Mouse (Mus musculus) forebrain, embryonic 11.5 days (tissue): ENCODE data around the gene AC170998.1. TPM values are rescaled to one million over a fixed set of nuclear protein-coding genes. Genes with fewer than 3 reads are reported as not detected.

ENCODE experiments used
- ATAC-seq: fragments of 200-750 bp; cut with Nextera tagmentation; replicated peaks from 2 replicates; pipeline ENCODE4 v1.8.0; 2017; ENCODE audit warnings: moderate TSS enrichment; ENCODE audit not compliant: low FRiP score
- DNase-seq: peaks from one replicate; pipeline ENCODE4 v3.0.0-alpha.2; 2017; ENCODE audit warnings: low spot score
- H3K27ac ChIP-seq: fragments of 300-500 bp; sonication (generic); 2 replicates; pipeline ENCODE4 v1.5.1; 2014; ENCODE audit warnings: low read depth, low read length
- H3K27me3 ChIP-seq: fragments of 300-500 bp; sonication (generic); 2 replicates; pipeline ENCODE4 v1.6.1; 2014; ENCODE audit warnings: mild to moderate bottlenecking, low read length, mixed read lengths; ENCODE audit not compliant: control insufficient read depth, insufficient read depth
- H3K36me3 ChIP-seq: fragments of 300-500 bp; sonication (generic); 2 replicates; pipeline ENCODE4 v1.6.1; 2014; ENCODE audit warnings: mild to moderate bottlenecking, low read length, moderate library complexity, mixed read lengths; ENCODE audit not compliant: control insufficient read depth, insufficient read depth
- H3K4me1 ChIP-seq: fragments of 300-500 bp; sonication (generic); replicated peaks from 2 replicates; pipeline ENCODE4 v1.6.1; 2014; ENCODE audit warnings: low read length, mixed read lengths; ENCODE audit not compliant: control insufficient read depth, insufficient read depth
- H3K4me2 ChIP-seq: fragments of 300-500 bp; sonication (generic); 2 replicates; pipeline ENCODE4 v1.6.1; 2014; ENCODE audit warnings: low read depth, mild to moderate bottlenecking, low read length, moderate library complexity, mixed read lengths; ENCODE audit not compliant: severe bottlenecking
- H3K4me3 ChIP-seq: fragments of 300-500 bp; sonication (generic); 2 replicates; pipeline ENCODE4 v1.5.1; 2014; ENCODE audit warnings: low read depth, low read length
- H3K9ac ChIP-seq: fragments of 300-500 bp; sonication (generic); 2 replicates; pipeline ENCODE4 v1.6.1; 2014; ENCODE audit warnings: low read length
- H3K9me3 ChIP-seq: fragments of 300-500 bp; sonication (generic); 2 replicates; pipeline ENCODE4 v1.6.1; 2016; ENCODE audit warnings: low read length, mixed read lengths; ENCODE audit not compliant: control insufficient read depth
- WGBS: fragments of 180-500 bp; shearing (Covaris S2); extraction: QIAGEN DNeasy Blood & Tissue Kit; methylation state at CpG from one replicate; pipeline ENCODE4 v1.1.7; 2014; 5-methylcytosine and 5-hydroxymethylcytosine counted together
- polyA plus RNA-seq: library from polyadenylated mRNA; unstranded; fragments of >200 nt; fragmentation: Nextera tagmentation; extraction: Ambion mirVana; gene quantifications from 2 replicates; pipeline ENCODE4 v1.2.1, GENCODE M21; 2014

AC170998.1 gene
- 2.9 and 3.0 TPM in 2 replicates for polyA plus RNA-seq

DNA sequence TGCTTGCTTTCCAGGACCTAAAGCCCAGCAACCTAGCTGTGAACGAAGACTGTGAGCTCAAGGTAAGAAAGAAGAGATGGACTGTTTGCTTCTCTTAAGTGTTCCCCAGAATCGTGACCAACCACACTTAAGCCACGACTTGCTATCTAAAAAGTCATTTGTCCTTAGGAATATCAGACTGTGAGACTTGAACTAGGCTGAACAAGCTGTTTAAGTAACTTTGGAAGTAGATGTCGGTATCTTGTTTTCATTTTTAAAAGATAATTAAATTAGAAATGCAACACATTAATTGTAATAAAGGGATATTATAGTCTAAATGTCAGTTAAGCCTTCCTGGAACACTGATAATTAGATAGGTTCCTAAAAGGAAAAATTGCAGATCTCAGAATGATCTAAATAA, at the start of gene AC170998.1:
Gene AC170998.1 (plus strand): TSS at position 301 of the 400 bp plus-strand sequence.
- no peaks in the 10 kb centered on the region for H3K9me3 ChIP-seq
- ATAC-seq (no peak), DNase-seq (no peak)
- no peak within 1 kb of the TSS for H3K4me2 ChIP-seq
- H3K36me3 ChIP-seq: peaks cover 3% of the 10 kb centered on the region; the same call in 1 of the 2 replicates
- H3K4me3 ChIP-seq: no peak within 1 kb of the TSS
- H3K27ac ChIP-seq: no peak within 1 kb of the TSS
- no peaks in the 10 kb centered on the region for H3K27me3 ChIP-seq
- H3K4me1 ChIP-seq: no peaks in the 10 kb centered on the region
- 95% methylated on average over 4 of the region's 4 CpGs for WGBS
- H3K9ac ChIP-seq: no peak within 1 kb of the TSS

DNA sequence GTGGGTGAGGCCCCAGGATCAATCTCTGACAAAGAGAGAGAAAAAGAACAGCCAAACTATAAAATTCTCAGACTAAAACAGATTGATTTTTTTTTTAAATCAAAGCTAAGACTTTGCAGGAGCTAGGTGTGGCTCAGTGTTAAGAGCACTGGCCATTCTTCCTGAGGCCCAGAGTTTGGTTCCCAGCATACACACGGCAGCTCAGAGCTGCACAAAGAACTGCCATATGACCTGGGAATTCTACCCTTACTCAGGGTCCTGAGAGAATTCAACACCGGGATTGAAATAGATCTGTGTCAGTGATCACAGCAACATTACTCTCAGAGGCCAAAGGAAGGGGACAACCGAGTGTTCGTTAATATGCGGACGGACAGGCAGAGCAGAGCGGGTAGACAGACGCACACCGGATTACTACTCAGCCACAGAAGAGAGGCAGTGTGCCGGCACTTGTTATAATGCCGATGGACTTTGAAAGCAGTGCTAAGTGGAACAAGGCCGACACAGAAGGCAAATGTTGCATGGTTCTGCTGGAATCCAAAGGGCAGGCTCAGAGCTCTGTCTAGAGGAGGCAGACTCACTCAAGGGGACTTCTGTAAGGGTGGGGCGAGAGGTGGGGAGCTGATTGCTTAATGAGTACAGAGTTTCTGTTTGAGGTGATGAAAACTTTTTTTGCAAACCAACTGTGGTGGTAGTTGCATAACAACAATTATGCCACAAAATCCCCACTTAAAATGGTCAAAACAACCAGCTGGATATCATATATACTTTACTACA, 43.4 kb upstream of the AC170998.1 start:
- ATAC-seq: no peak
- DNase-seq: no peak
- Histone ChIP-seq H3K9ac (no peak overlapping the region), H3K9me3 (no peaks in the 10 kb centered on the region), H3K36me3 (no peaks in the 10 kb centered on the region), H3K4me2 (no peak overlapping the region), H3K4me3 (no peak overlapping the region), H3K27ac (no peak overlapping the region), H3K4me1 (no peaks in the 10 kb centered on the region), H3K27me3 (no peaks in the 10 kb centered on the region)
- WGBS: 80% methylated on average over 13 of the region's 13 CpGs

DNA sequence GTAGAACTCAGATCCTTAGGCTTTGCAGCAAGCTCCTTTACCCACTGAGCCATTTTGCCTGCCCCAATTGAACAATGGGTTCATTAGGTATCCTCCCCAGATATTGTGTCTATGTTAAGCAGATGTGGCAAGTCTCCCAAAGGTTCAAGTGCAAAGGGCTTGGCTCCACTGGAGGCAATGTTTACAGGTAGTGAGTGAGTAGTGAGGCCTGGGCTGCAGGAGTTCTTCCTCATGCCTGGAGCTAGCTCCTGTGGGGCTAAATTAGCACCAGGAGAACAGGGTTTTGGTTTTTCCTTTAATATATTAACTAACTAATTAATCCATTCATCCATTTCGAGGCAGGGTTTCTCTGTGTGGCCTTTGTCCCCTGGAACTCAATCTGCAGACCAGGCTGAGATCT, 42.3 kb upstream of the AC170998.1 start:
- ATAC-seq (no peak), DNase-seq (no peak)
- Histone ChIP-seq H3K4me1 (no peaks in the 10 kb centered on the region), H3K4me3 (no peak overlapping the region), H3K9ac (no peak overlapping the region), H3K36me3 (no peaks in the 10 kb centered on the region), H3K9me3 (no peaks in the 10 kb centered on the region), H3K27me3 (no peaks in the 10 kb centered on the region), H3K27ac (no peak overlapping the region), H3K4me2 (no peak overlapping the region)
- WGBS: 34% methylated on average over 1 of the region's 1 CpGs

DNA sequence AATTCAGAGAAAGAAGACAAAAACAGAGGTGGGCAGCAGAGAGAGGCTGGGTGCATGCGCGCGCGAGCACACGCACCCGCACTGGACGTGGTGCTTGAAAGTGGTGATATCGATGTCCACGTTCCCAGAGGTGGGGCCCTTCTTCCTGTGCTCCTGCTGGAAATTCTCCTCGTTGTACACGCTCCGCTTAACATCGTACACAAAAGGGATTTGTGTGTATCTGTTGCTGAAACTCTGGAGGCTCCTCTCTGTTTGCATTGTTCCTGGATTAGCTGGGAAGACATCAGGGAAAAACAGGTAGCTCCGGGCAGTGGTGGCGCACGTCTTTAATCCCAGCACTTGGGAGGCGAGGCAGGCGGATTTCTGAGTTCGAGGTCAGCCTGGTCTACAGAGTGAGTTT, 41.3 kb upstream of the AC170998.1 start:
- Histone ChIP-seq H3K4me2 (no peak overlapping the region), H3K4me3 (no peak overlapping the region), H3K27me3 (peaks cover 6% of the 10 kb centered on the region), H3K36me3 (no peaks in the 10 kb centered on the region), H3K9me3 (no peaks in the 10 kb centered on the region), H3K27ac (no peak overlapping the region), H3K9ac (no peak overlapping the region), H3K4me1 (peaks cover 5% of the 10 kb centered on the region; the same call in 1 of the 2 replicates)
- no peak for DNase-seq
- 45% methylated on average over 19 of the region's 19 CpGs for WGBS
- ATAC-seq: no peak

DNA sequence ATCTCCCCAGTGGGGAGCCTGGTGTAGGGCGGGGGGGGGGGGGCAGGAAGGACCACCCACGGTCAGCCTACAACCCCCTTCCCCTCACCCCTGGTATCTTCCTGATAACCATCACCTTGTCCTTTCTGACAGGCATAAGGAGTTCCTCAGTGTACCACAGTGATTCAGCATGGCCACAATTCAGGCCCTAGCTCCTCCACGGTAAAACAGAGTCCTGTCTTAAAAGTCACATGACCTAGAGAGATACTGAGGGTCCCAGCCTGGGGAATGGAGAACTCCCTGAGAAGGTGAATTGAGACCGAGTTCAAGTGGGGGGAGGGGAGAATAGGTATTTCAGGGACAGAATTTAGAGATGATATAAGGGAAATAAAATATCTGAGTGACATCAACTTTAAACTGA, 38.5 kb upstream of the AC170998.1 start:
- no peak for ATAC-seq
- Histone ChIP-seq H3K9ac (no peak overlapping the region), H3K9me3 (no peaks in the 10 kb centered on the region), H3K36me3 (no peaks in the 10 kb centered on the region), H3K27ac (no peak overlapping the region), H3K27me3 (peaks cover 9% of the 10 kb centered on the region), H3K4me1 (peaks cover 9% of the 10 kb centered on the region; the same call in 1 of the 2 replicates), H3K4me3 (no peak overlapping the region), H3K4me2 (no peak overlapping the region)
- no peak for DNase-seq
- WGBS: 48% methylated on average over 4 of the region's 4 CpGs

DNA sequence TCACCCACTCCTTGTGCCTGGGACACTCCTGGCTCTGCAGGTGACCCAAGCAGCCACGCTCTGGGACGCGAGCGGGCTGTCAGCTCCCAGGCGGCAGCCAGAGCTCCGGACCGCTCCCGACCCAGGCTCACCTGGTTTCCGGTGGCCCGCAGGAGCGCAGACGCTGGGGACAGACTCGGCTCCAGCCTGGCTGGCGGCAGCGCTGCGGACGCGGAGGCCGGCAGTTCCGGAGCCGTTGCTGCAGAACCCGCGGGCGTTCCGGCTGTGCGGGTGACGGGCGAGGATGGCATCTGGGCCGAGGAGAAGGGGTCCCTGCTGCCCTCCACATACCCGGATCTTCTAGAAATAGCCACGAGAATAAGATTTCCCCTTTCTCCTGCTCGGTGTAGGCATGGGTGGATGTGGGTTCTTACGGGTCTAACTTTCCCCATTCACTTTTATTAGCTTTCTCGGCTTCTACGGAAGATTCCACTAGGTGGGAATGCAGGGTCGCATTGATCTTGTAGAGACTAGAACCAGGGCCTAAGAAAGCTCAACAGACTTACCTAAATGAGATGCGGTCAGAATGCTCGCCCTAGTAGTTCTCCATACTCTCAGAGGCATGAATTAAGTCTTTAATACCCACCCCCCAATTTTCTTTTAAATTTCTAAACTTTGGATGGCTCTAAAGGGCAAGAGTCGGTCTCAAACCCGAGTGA, 36.1 kb upstream of the AC170998.1 start, which contains the start of gene Slc26a8:
Gene Slc26a8 (minus strand): TSS at position 648 of the 698 bp plus-strand sequence.
- no peaks in the 10 kb centered on the region for H3K9me3 ChIP-seq
- peak within 1 kb of the TSS; percentile 97 for H3K4me3 ChIP-seq
- peaks cover 9% of the 10 kb centered on the region for H3K27me3 ChIP-seq
- H3K9ac ChIP-seq: peak within 1 kb of the TSS; percentile 66
- no peaks in the 10 kb centered on the region for H3K36me3 ChIP-seq
- DNase-seq (peak; percentile 73), ATAC-seq (no peak)
- H3K4me2 ChIP-seq: peak within 1 kb of the TSS; percentile 86
- peaks cover 12% of the 10 kb centered on the region; the same call in 1 of the 2 replicates for H3K4me1 ChIP-seq
- 0 out of 2 replicates have a peak within 1 kb of the TSS, but pooled peaks have one; percentile 19 for H3K27ac ChIP-seq
- WGBS: 10% methylated on average over 40 of the region's 40 CpGs

DNA sequence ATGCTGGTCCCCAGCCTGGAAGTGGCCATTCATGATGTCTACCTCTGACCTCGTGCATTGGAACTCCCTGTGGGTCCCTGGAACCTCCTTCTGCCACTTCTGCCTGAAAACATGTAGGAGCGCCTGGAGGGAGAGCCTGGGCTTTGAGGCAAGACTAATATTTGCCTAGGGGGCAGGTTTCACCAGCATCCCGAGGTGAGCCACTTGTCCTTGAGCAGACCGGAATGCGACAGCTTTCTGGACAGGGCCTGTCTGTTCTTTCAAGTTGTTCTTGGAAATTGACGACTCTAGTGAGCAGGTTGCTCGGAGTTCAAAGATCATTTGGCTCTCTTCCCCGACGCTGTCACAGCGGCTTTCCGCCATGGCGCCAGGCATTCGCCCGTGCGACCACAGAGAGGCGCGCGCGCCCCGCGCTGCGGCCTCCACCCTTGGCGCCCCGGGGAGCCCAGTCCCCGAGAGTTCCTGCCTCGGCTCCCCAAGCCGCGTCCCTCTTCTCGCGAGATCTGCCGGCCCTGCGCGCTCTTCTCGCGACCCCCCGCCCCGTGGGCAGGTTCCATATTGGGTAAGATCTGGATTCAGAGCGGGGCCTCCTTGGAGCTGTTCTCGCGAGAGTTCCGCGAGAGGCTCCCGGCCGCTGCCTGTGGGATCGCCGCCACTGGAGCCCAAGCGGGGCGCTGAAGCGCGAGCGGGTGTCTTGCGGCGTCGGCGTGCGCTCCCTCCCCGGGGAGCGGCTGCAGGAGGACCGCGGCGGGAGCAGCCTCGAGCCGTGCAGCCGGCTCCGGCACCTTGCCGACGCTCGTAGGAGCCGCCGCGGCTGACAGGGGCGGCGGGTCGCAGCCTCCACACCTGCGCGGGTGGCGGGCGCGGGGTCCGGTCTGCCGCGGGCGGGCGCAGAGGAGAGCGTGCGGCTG, 34.9 kb upstream of the AC170998.1 start, which contains the start of gene Mapk14:
Gene Mapk14 (plus strand): TSS at position 554 of the 911 bp plus-strand sequence.
- H3K9ac ChIP-seq: peak within 1 kb of the TSS; percentile 92
- under 1% methylated on average over 83 of the region's 86 CpGs for WGBS
- peak; percentile 94 for ATAC-seq

More for the DNA sequence above, 34.9 kb upstream of the AC170998.1 start, which contains the start of gene Mapk14:
- Histone ChIP-seq H3K36me3 (no peaks in the 10 kb centered on the region), H3K4me2 (peak within 1 kb of the TSS; percentile 71), H3K9me3 (no peaks in the 10 kb centered on the region), H3K27ac (peak within 1 kb of the TSS; percentile 90), H3K27me3 (peaks cover 9% of the 10 kb centered on the region), H3K4me1 (peaks cover 12% of the 10 kb centered on the region; the same call in 1 of the 2 replicates), H3K4me3 (peak within 1 kb of the TSS; percentile 97)
- peak; percentile 100 for DNase-seq
